Mouse (Mus musculus) ES-E14 (cell line): ENCODE results near the gene Nprl2.

ENCODE experiments used
- HCFC1 ChIP-seq: IDR thresholded peaks from 2 replicates; pipeline ENCODE4 v1.6.1; 2012; ENCODE audit warnings: low read length, inconsistent platforms, borderline replicate concordance; ENCODE audit not compliant: insufficient read depth
- MAFK ChIP-seq: IDR thresholded peaks from 2 replicates; pipeline ENCODE4 v1.6.1; 2014; ENCODE audit warnings: mild to moderate bottlenecking, low read depth, low read length, inconsistent platforms; ENCODE audit not compliant: insufficient read depth
- ZC3H11A ChIP-seq: IDR thresholded peaks from 2 replicates; pipeline ENCODE4 v1.6.1; 2012; ENCODE audit warnings: low read depth, mild to moderate bottlenecking, inconsistent platforms, low read length, borderline replicate concordance
- ZNF384 ChIP-seq: IDR thresholded peaks from 2 replicates; pipeline ENCODE4 v1.6.1; 2012; ENCODE audit warnings: low read depth, low read length, inconsistent platforms

DNA sequence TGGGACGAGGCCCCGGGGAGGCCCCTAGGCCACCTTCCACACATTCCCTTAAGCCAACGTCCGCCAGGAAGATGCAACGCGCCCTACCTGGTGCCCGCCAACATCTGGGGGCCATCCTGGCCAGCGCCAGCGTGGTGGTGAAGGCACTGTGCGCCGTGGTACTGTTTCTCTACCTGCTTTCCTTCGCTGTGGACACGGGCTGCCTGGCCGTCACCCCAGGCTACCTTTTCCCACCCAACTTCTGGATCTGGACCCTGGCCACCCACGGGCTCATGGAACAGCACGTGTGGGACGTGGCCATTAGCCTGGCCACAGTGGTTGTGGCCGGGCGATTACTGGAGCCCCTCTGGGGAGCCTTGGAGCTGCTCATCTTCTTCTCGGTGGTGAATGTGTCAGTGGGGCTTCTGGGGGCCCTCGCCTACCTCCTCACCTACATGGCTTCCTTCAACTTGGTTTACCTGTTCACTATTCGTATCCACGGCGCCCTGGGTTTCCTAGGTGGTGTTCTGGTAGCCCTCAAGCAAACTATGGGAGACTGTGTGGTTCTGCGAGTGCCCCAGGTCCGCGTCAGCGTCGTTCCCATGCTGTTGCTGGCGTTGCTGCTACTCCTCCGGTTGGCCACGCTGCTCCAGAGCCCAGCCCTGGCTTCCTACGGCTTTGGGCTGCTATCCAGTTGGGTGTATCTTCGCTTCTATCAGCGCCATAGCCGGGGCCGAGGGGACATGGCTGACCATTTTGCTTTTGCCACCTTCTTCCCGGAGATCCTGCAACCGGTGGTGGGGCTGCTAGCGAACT is 7.4 kb upstream of the Nprl2 start:
- TF ChIP-seq ZC3H11A (no peak), HCFC1 (no peak), ZNF384 (no peak), MAFK (no peak)
